Mouse (Mus musculus) gastrocnemius, postnatal 36 days (tissue): ENCODE measurements around the gene Erp44. TPM values are rescaled to one million over a fixed set of nuclear protein-coding genes. Genes with fewer than 3 reads are reported as not detected.

Experiments used
- microRNA-seq, 2 experiments: library from miRNA; unstranded; fragments of <30 nt; microRNA quantifications; one replicate each; pipeline ENCODE4 v1.2.0; 2021
- total RNA-seq, 2 experiments: library from RNA; stranded (reverse); gene quantifications; 2 replicates each; pipeline ENCODE4 v1.2.3; 2021

The Erp44 gene
- total RNA-seq, 2 experiments from 2014 or later = 23.8 to 25.4 TPM

Small RNA genes within 50 kb of the gene (microRNA-seq; reads per million reads assigned to microRNA genes)
- 0 reads per million in 2 experiments for gene Mir1958

Other genes starting within 250 kb of the Erp44 start
- gene Nr4a3, start 234.4 kb downstream of the Erp44 start, total RNA-seq = 1 to 10 TPM; 9.1 to 9.5 TPM
- gene Stx17, start 154.6 kb downstream of the Erp44 start, total RNA-seq = 10 to 100 TPM; 23.2 to 28.8 TPM
- gene Invs, start 202 bp upstream of the Erp44 start, total RNA-seq = 1 to 10 TPM; 2.0 to 2.3 TPM
- 10 to 100 TPM in 1 of 2 experiments, 1 to 10 TPM in 1; 9.1 to 12.8 TPM for gene Tex10, start 193.9 kb upstream of the Erp44 start, total RNA-seq